Mouse (Mus musculus) frontal cortex, postnatal 10 days (tissue): ENCODE results near the gene Hoxd3.

Experiments
- DNase-seq, 2 experiments: peaks; one replicate each; pipeline ENCODE4 v3.0.0; 2022; ENCODE audit warnings: low spot score in 2 of 2, mixed read lengths in 1 of 2

Hoxd3 gene

DNA sequence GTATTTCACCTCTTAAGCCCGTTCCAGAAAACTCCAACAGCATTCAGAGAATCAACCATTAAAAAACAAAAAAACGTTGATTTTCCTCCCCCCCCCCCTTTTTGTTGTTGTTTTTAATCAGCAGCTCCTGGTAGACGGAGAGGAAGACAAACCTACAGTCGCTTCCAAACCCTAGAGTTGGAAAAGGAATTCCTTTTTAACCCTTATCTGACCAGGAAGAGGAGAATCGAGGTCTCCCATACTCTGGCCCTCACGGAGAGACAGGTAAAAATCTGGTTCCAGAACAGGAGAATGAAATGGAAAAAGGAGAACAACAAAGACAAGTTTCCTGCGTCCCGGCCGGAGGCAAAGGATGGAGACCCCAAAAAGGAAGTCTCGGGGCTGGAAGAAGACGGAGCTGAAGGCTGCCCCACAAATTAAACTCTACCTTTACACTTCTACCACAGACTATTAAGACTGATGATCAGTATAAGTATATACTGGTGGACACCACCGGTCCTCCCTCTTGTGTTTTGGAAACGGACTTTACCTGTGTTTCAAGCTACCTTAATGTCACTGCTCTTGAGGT is 5.2 kb upstream of the Hoxd3 start:
- no peak for DNase-seq

DNA sequence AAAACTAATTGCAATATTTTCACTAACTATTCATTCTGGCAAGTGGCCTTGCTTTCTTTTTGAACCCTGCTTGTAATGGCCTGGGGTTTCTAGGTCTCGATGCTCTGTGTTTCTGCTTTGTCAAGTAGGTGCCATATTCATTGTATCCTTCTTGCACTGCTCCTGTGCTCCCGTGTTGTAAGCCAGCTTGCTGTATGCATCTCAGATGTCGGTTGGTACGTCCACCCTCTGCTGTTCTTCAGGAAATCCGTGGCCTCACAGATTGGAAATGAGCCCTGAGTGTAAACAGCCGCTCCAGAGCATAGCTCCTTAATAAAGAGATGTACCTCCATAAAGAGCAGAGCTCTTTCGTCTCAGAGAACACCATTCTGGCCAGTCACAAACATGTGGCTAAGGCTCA is 4.1 kb upstream of the Hoxd3 start:
- DNase-seq: no peak

DNA sequence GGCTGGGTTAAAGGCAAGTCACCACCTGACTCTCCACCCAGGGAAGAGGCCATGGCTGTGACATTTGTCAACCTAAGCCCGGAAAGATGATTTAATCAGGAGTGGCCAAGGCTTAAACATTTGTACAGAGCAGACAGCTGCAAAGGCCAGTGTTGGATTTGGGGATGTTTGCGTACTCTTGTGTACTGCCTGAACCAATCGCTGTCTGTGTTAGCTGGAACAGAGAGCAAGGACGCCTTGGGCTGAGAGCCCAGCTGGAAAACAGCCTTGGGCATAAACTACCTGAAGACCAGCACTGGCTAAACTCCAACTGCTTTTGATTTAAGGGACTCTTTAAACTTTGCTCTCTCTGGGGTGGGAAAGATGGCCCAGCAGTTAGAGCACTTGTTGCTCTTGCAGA is 3.1 kb upstream of the Hoxd3 start:
- DNase-seq: no peak

DNA sequence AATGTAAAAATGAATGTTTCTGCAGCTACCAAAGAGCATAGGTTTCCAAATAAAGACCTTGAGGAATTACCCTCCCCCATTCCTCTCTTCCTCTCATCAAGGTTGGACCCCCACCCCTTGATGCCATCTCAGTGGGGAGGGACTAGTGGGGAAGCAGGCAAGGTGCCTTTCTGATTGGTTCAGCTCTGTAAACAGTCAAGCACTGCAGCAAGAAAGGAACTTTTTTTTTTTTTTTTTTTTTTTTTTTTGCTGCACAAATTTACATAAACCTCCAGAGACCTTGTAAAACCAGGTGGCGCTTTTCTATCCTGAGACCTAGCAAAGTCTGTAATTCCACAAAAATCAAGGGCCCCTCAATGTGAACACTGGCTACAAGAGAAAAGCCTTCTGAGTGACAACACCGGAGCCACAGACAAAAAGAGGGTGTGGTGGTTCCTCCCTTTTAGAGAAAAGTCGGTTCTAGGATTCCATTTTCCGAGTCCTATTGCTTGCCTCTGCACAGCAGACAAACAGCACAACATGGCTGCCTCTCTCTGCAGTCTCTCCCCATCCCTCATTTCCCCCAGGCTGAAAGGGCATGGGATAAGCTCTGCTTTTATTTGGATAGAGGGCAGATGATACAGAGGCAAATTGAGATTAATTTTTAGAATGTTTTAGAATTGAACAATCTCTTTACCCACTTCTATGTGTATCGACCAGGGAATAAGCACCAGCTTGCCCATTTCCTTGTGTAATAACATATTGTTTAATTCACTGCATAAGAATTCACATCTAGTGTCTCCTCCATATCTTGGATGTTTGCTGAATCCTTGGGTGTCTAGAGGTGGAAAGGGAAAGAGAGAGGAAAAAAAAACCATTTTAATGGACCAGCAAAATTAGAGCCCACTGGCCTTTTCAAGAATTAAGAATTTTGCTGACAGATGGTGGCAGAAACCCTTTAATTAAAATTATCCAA is 2.0 kb upstream of the Hoxd3 start:
- no peak for DNase-seq

DNA sequence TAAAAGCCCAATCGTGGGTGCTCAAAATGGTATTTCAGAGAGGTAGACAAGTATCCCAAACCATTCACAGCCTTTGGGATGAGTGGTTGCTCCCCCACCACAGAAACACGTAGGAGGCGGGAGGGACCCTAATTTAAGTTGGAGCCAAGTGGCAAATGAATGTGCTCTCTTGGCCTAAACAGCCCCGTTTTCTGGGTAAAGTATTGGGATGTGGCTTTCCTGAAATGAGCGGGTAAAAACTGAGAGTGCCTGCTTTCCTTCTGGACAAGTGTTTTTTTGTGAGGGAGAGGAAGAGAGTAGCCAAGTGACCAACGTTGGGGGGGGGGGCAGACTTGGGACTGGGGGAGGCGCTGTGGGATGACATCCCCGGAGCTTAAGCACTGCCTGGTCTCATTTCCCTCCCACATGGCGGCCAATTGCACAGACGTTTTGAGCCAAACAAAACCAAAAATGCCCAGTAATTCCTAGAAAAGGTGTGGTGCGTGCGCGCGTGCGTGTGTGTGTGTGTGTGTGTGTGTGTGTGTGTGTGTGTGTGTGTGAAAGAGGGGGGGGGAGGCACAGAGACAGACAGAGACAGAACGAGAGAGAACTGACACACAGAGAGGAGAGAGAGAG is 691 bp upstream of the Hoxd3 start:
- no peak for DNase-seq

DNA sequence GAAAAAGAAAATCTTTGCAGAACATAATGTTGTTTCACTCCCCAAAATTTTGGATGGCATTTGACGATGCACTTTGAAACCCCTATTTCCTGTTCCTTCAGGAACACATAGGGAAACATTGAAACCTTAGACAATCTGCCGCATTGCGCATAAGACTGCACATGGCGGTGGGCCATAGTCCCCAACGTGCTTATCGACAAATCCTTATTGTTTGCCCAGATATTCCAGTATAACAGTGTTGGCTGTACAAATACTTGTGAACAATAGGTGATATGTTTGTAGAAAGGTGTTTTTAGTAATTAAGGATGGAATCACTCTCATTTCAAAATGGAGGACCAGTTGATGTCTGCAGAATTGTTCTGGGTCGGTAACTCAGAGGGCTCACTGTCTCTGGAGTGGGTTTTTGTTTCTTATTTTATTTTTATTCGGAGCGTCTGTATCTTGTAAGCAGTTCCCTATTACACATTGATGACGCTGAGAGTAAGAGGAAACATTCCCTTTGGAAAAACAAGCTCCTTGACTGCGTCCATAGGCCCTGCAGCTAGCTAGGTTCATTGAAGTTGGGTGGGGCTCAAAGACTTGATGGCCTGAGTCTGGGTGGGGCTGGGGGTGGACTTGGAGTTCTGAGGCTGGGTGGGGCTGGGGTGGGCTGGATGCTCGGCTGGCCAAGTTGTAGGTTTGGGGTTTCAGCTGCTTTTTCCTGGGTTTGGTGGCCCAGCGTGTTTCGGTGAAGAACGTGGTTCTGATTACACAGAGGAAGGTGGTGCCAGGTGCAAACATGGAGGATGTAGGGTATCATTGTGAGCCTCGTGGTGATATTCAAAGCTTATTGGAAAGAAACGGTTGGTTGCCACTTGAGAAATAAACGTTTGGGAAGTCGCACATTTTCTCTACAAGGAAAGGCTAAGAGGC is 1.8 kb downstream of the Hoxd3 start:
- no peak for DNase-seq

DNA sequence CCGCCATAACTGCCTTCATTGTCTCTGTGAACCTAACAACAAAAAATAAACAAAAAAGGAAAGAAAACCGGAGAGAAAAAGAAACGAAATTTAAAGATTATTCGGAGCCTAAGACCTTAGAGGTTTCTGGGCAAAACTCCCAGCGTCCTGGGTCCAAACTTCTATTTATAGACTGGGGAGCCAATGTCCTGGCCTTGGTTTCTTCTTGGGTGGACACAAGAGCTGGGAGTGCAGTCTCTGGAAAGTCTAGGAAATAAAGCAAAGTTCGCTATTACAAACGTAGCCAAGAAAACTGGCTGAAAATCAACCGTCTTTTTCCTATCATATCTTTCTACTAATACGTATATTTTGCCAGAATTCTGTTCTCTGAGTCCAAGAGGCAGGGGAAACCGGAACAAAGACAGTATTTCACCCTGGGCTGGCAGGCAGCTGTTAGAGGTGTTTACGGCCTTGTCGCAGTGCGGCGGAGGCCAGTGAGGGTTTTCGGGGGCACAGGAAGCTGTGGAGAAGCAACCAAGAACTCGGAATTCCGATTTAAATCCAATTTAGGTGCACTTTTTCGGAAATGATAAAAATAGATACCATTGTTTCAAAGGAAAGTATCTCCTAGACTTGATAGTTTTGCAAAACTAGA is 2.5 kb downstream of the Hoxd3 start:
- DNase-seq: no peak

DNA sequence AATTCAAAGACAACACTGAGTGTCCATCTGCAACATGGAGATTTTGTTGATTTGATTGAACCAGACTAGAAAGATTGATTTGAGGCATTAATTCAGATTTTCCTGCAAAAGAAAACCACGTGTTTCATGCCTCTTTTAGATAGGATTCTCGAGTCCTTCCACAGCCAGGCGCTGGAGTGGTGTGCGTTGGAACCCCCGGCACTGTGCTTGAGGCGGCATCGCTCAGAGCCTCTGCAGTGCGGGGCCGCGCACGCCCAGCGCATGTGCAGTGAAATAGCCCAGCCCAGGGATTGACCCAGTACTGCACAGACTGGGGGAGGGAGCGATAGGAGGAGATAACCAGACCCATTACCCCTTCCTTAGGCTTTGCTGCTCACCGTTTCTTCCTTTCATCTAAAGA is 3.2 kb downstream of the Hoxd3 start:
- DNase-seq: no peak

DNA sequence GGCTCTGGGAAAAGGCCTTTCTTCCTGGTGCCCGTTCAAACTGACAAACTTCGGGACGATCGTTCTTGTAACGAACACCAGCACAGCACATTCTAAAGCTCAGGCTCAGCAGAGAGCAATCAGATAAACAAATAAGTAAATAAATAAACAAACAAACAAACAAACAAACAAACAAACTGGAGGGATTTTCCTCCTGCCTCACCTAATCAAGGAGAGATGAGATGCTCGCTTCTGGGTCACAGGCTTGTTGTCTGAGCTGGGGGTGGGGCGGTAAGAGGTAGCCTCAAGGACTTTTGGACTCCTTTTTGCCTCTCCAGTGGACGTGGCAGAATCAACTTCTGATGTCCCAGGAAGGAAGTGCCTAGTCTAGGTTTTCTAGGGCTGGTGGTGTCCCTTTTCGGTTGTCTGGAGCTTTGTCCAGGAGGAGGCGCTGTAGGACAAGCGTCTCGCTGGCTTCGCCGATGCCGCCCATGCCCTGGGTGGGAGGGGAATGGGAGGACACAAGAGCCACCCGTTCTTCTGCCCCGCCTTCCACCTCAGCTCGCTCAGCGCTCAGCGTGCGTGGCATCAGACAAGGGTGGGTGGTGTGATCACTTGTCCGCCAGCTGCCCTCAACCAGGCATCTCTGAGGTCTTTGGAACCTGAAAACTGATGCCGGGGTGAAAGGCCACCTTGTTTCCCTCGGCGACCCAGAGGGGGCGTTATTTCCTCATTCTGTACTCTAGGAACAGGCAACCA is 3.9 kb downstream of the Hoxd3 start:
- peak; percentile 39 to 72 for DNase-seq

DNA sequence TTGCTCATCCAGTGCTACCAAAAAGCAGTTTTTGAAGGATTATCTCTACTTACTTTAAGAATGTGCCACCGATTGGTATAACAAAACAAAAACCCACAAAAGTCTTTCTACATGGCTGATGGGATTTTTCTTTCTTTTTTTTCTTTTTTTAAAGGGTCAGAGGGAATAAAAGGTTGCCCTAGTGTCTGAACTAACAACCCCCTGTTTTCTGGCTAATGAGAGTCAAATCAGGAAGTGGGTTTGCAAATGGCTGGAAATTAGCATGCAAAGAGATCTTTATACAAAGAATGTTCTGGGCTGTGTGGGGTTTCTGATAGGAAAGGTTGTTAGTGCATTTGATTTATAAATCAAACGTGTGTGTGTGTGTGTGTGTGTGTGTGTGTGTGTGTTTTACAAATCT is 8.7 kb downstream of the Hoxd3 start:
- no peak for DNase-seq

DNA sequence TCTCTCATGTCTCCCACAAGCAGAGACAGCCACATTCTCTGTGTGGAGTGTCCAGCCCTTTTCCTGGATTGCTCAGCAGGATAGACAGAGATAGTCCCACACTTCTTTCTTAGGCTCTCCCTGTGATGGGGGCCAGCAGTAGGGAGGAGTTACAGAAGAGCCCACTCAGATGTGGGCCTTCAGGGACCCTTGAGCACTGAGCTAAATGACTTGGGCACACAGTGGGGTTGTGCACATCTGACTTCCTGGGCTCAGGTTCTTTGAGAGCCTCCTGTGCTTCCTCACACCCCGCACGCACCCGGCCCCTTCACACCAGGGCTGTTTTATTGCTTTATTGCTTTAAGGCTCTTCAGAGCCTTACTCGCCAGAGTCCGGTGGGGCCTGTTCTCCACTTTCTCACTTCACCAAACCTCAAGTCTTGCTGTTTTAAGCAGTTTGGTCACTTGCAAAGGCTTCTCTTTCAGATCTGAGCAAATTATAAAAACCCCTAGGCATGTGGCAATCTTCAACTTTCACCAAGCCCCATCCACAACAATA is 9.3 kb downstream of the Hoxd3 start:
- DNase-seq: no peak

DNA sequence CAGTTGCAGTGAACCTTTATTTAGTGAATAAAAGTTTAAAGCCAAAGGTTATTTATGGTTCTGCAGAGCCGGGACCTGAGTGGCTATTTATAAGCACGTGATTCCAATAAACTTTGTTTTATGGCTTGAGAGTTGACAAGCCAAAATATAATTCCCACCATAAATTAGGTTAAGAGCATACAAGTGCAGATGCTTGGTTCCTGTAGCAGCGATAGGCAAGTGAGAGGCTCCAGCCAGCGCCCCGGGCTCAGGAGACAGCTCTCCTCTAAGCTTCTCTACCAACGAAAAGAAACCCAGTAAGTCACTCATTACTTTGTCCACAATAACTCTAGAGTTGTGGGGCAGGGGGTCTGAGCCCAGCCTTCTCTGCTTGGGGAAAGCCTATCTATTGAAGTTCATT is 10.2 kb downstream of the Hoxd3 start:
- no peak for DNase-seq

DNA sequence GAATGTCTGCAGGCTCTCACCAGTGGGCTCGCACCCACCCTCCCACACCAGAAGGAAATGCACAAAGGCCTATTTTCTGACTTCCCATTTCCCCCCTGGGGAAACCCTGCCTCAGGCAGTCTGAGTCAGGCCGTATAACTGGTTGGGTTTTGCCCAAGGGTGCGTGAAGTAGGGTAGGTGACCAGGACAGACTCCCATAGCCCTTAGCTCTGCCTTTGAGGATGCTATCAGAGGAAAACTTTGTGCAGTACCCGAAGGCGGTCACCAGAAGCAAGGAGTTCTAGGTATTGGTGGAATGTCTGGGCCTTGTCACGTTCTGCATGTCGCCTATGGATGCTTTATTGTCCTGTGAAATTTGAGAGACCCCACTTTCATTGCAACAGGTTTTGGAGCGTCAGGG is 11.2 kb downstream of the Hoxd3 start:
- no peak for DNase-seq

DNA sequence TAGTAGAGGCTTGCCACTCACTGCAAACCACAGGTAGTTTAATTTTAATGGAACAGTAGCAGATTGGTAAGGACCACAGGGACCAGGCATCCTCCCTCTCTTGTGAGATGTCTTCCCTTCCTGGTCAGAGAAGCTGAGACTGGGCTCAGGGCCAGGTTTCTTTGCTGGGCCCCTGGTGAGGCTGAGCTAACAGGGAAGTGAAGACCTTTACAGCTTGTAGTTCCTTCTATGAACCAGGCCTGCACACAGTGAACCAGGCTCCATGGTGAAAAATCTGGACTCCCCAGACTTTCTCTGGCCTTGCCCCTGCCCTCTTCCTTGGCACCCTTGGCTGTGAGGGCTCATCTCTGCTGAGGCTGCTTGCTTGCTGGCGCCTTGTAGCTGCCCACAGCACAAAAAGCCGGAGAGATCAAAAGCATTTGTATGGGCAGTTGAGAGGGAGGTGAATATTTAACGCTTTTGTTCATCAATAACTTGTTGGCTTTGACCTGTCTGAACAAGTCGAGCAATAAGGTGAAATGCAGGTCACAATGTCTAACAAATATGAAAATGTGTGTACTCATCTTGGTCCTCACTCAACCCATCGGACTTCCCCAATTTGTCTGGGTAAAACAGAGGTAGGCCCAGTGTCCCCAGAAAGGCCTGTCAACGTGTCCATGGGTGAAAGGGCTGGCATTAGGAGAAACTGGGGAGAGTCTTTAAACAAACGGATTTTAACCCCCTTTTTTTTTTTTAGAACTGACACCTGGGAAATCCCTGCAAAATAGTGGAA is 12.7 kb downstream of the Hoxd3 start:
- no peak for DNase-seq

DNA sequence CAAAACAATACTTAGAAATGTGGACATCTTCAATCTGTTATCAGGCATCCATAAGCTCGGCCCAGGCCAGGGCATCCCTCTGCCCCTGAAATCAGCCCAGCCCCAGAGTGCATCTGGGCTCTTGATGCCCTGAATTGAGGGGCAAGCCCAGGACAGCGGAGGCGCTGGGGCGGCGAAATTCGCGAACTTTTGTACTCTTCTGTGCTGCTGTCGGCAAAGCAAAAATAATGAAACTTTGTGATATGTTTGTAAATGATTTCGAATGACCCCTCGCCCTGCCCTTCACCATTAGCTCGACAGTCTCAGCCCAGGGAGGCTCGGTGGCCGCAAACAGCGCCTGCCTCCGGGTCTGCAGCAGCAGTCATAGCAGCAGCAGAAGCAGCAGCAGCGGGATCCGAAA is 13.4 kb downstream of the Hoxd3 start:
- no peak for DNase-seq

DNA sequence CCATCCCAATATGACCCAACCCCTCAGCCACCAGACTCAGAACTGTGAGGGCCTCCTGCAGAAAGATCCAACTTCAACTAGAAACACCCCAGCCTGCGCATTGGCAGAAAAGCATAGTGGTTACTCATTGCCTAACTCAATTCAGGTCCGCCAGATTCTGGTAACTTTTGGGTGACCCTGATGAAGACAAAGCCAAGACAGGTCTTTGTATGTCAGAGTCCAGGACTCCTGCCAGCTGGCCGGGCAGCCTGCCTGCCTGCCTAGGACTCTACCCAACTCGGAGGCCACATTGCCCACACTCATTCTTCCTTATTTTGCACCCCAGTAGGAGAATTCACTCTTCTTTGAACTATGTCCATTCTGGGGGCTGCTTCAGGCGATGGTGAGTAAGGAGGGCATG is 14.8 kb downstream of the Hoxd3 start, which contains the start of gene Gm28230:
TSS of gene Gm28230 (plus strand) at position 178 of the 400 bp plus-strand sequence.
- no peak for DNase-seq

DNA sequence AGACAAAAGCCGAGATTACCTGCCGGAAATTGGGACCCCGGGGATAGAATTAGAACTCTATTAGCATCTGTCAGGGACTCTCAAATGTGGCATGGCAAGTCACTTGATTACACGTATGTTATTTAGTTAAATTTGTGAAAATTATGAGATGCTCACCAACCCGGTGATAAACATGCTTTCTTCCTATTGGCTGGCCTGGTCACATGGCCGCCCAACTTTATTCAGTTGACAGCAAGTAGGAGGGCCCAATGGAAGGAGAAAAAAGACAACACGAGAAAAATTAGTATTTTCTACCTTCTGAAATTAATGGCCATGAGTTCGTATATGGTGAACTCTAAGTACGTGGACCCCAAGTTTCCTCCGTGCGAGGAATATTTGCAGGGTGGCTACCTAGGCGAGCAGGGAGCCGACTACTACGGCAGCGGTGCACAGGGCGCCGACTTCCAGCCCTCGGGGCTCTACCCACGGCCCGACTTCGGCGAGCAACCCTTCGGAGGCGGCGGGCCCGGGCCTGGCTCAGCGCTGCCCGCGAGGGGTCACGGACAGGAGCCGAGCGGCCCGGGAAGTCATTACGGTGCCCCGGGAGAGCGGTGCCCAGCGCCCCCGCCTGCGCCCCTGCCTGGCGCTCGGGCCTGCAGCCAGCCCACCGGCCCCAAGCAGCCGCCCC is 15.4 kb downstream of the Hoxd3 start:
- DNase-seq: no peak

DNA sequence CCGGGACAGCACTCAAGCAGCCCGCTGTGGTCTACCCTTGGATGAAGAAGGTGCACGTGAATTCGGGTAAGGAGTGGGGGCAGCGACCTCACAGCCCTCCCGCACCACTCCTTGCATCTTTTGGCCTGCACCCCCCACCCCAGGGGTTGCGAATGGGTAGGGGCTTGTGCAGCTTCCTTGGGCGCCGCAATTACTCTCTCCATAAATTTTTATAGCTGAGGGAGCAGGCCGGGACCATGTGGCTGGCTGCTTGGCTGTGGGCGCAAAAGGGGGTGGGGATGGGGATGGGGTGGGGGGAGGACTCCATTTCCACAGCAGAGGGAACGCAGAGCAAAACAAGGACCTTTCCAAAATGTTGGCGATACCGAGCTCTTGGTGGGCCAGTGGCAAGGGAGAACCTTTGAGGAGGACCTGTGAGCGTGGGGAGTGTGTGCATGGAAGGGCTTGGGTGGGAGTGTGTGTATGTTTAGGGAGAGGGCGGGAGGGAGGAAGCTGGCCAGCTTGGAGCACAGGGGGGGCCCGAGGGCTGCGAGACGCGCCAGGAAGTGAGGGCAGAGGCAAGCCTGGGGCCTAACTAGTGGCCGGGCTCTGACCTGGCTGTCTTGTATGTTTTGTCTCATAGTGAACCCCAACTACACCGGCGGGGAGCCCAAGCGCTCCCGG is 16.0 kb downstream of the Hoxd3 start:
- no peak for DNase-seq

DNA sequence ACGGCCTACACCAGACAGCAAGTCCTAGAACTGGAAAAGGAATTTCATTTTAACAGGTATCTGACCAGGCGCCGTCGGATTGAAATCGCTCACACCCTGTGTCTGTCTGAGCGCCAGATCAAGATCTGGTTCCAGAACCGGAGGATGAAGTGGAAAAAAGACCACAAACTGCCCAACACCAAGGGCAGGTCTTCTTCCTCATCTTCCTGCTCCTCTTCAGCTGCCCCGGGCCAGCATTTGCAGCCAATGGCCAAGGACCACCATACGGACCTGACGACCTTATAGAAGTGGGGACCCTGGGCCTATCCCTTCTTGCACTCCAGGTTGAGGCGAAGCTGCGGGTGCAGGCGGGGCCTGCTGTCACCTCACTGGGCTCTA is 16.6 kb downstream of the Hoxd3 start:
- no peak for DNase-seq
